Mouse (Mus musculus) testis, adult 2 months (tissue): ENCODE results near the gene Pcyt1a.

ENCODE experiments used
- CTCF ChIP-seq: fragments of 200-500 bp; IDR thresholded peaks from 2 replicates; pipeline ENCODE4 v1.5.1; 2012; ENCODE audit warnings: low read depth, mild to moderate bottlenecking, inconsistent platforms, low read length, moderate library complexity; ENCODE audit not compliant: control insufficient read depth, insufficient read depth, insufficient replicate concordance
- POLR2A ChIP-seq: fragments of 200-500 bp; IDR thresholded peaks from 2 replicates; pipeline ENCODE4 v1.6.1; 2012; ENCODE audit warnings: low read depth, mild to moderate bottlenecking, inconsistent platforms, low read length, moderate library complexity; ENCODE audit not compliant: control insufficient read depth

- TF ChIP-seq POLR2A = no peak
- TF ChIP-seq CTCF = no peak
Measured at GRCm38 (mm10) chr16:32395679-32396540, 34.8 kb upstream of the Pcyt1a start.
